Mouse (Mus musculus) macrophage (primary cell): Measurements from ENCODE around the gene Cox4i1. TPM values are rescaled to one million over a fixed set of nuclear protein-coding genes. Genes with fewer than 3 reads are reported as not detected.

ENCODE experiments used
- H3K27ac ChIP-seq: fragments of 350-480 bp; formaldehyde crosslinking; 2 replicates; pipeline ENCODE4 v1.9.0; 2021
- H3K36me3 ChIP-seq: fragments of 350-480 bp; formaldehyde crosslinking; 2 replicates; pipeline ENCODE4 v1.9.0; 2021; ENCODE audit errors: inconsistent target
- H3K4me3 ChIP-seq: fragments of 350-480 bp; formaldehyde crosslinking; 2 replicates; pipeline ENCODE4 v1.9.0; 2021; ENCODE audit errors: inconsistent target
- H3K79me2 ChIP-seq: fragments of 350-480 bp; formaldehyde crosslinking; 2 replicates; pipeline ENCODE4 v1.9.0; 2021; ENCODE audit errors: inconsistent target
- WGBS: methylation state at CpG from one replicate; pipeline ENCODE4 v1.1.7; 2026; ENCODE audit warnings: inconsistent platforms; ENCODE audit not compliant: missing documents; 5-methylcytosine and 5-hydroxymethylcytosine counted together
- polyA plus RNA-seq: library from polyadenylated mRNA; stranded (reverse); fragments of 250-400 nt; gene quantifications from 3 replicates; pipeline ENCODE4 v1.2.4, GENCODE M21; 2018; ENCODE audit warnings: inconsistent platforms
- total RNA-seq, 78 experiments: library from RNA; depleted of rRNA; stranded (reverse); fragments of 250-400 nt; gene quantifications; 1 replicate in 9 of 78; 2 replicates in 24 of 78; 3 replicates in 43 of 78; 4 replicates in 2 of 78; pipeline ENCODE4 v1.2.4; 2018; ENCODE audit warnings: inconsistent platforms in 56 of 78

Cox4i1 gene
- 100 to 1,000 TPM in 5 of 26 experiments, 10 to 100 TPM in 21; 43.1 to 125 (median 79.7) TPM for total RNA-seq (2018; cell fraction: chromatin; rRNA removed)
- total RNA-seq (2018; cell fraction: cytosol; rRNA removed), result 1,000 to 10,000 TPM in 1 of 26 experiments, 100 to 1,000 TPM in 25; 586 to 1,058 (median 761) TPM
- total RNA-seq (2018; cell fraction: nucleus; rRNA removed), result 100 to 1,000 TPM; 140 to 293 (median 184) TPM
- 521 to 775 TPM (median 707 TPM) in 3 replicates for polyA plus RNA-seq

- H3K27ac ChIP-seq, result peak within 1 kb of the TSS; percentile 39
- peak within 1 kb of the TSS; percentile 74 for H3K4me3 ChIP-seq
- H3K36me3 ChIP-seq, result peaks cover 29% of the 10 kb centered on the region
- WGBS, result under 1% methylated on average over 92 of the region's 105 CpGs
- H3K79me2 ChIP-seq, result peaks cover 89% of the 10 kb centered on the region
These were observed at the start of gene Cox4i1, which contains the start of gene Gm27021 for GRCm38 (mm10) chr8:120667561-120668373. Cox4i1 (plus strand) TSS chr8:120668222. Gm27021 (minus strand) TSS chr8:120668079.

GRCm38 (mm10) chr8:120619235-120620180 lies 48.5 kb upstream of the Cox4i1 start:
- H3K36me3 ChIP-seq, result no peaks in the 10 kb centered on the region
- H3K27ac ChIP-seq, result peak overlapping the region; percentile 87
- no peak overlapping the region for H3K4me3 ChIP-seq
- 55% methylated on average over 9 of the region's 11 CpGs for WGBS
- H3K79me2 ChIP-seq, result no peaks in the 10 kb centered on the region

GRCm38 (mm10) chr8:120620441-120620840 lies 47.6 kb upstream of the Cox4i1 start:
- no peak overlapping the region for H3K4me3 ChIP-seq

GRCm38 (mm10) chr8:120622161-120622560 lies 45.9 kb upstream of the Cox4i1 start:
- Histone ChIP-seq H3K79me2 (no peaks in the 10 kb centered on the region), H3K36me3 (no peaks in the 10 kb centered on the region), H3K4me3 (no peak overlapping the region), H3K27ac (no peak overlapping the region)
- 91% methylated on average over 14 of the region's 14 CpGs for WGBS

More at GRCm38 (mm10) chr8:120620441-120620840, 47.6 kb upstream of the Cox4i1 start:
- Histone ChIP-seq H3K27ac (peak overlapping the region; percentile 87), H3K79me2 (no peaks in the 10 kb centered on the region), H3K36me3 (no peaks in the 10 kb centered on the region)
- 93% methylated on average over 7 of the region's 7 CpGs for WGBS

- H3K4me3 ChIP-seq, result no peak overlapping the region
- H3K36me3 ChIP-seq, result no peaks in the 10 kb centered on the region
- no peaks in the 10 kb centered on the region for H3K79me2 ChIP-seq
- 100% methylated on average over 2 of the region's 2 CpGs for WGBS
- no peak overlapping the region for H3K27ac ChIP-seq
These were observed 44.4 kb upstream of the Cox4i1 start for GRCm38 (mm10) chr8:120623608-120624007.

- Histone ChIP-seq H3K4me3 (no peak overlapping the region), H3K79me2 (no peaks in the 10 kb centered on the region), H3K36me3 (no peaks in the 10 kb centered on the region), H3K27ac (no peak overlapping the region)
- WGBS, result 96% methylated on average over 10 of the region's 11 CpGs
These were observed 41.6 kb upstream of the Cox4i1 start for GRCm38 (mm10) chr8:120626461-120626860.

- no peak overlapping the region for H3K27ac ChIP-seq
- no peaks in the 10 kb centered on the region for H3K36me3 ChIP-seq
- no peaks in the 10 kb centered on the region for H3K79me2 ChIP-seq
- 90% methylated on average over 5 of the region's 5 CpGs for WGBS
- H3K4me3 ChIP-seq, result no peak overlapping the region
These were observed 40.7 kb upstream of the Cox4i1 start for GRCm38 (mm10) chr8:120627298-120627697.

GRCm38 (mm10) chr8:120630031-120630430 lies 38.0 kb upstream of the Cox4i1 start:
- no peaks in the 10 kb centered on the region for H3K36me3 ChIP-seq
- no peaks in the 10 kb centered on the region for H3K79me2 ChIP-seq
- H3K4me3 ChIP-seq, result no peak overlapping the region
- 77% methylated on average over 5 of the region's 5 CpGs for WGBS
- H3K27ac ChIP-seq, result no peak overlapping the region

GRCm38 (mm10) chr8:120630848-120631247 lies 37.2 kb upstream of the Cox4i1 start:
- Histone ChIP-seq H3K27ac (no peak overlapping the region), H3K79me2 (no peaks in the 10 kb centered on the region), H3K36me3 (no peaks in the 10 kb centered on the region), H3K4me3 (no peak overlapping the region)
- 88% methylated on average over 6 of the region's 6 CpGs for WGBS

- no peaks in the 10 kb centered on the region for H3K79me2 ChIP-seq
- no peaks in the 10 kb centered on the region for H3K36me3 ChIP-seq
- H3K4me3 ChIP-seq, result no peak overlapping the region
- 90% methylated on average over 19 of the region's 21 CpGs for WGBS
- no peak overlapping the region for H3K27ac ChIP-seq
These were observed 36.3 kb upstream of the Cox4i1 start for GRCm38 (mm10) chr8:120631441-120632375.

- 68% methylated on average over 17 of the region's 17 CpGs for WGBS
- no peak overlapping the region for H3K4me3 ChIP-seq
These were observed 34.9 kb upstream of the Cox4i1 start for GRCm38 (mm10) chr8:120632969-120633664.

GRCm38 (mm10) chr8:120633665-120634271 lies 34.3 kb upstream of the Cox4i1 start:
- Histone ChIP-seq H3K27ac (no peak overlapping the region), H3K36me3 (no peaks in the 10 kb centered on the region), H3K4me3 (peak overlapping the region; percentile 13; the same call in 1 of the 2 replicates), H3K79me2 (no peaks in the 10 kb centered on the region)
- 4% methylated on average over 43 of the region's 44 CpGs for WGBS

More at GRCm38 (mm10) chr8:120632969-120633664, 34.9 kb upstream of the Cox4i1 start:
- H3K36me3 ChIP-seq, result no peaks in the 10 kb centered on the region
- no peaks in the 10 kb centered on the region for H3K79me2 ChIP-seq
- no peak overlapping the region for H3K27ac ChIP-seq
